Mouse (Mus musculus) forelimb bud, embryonic 11.5 days (tissue): ENCODE data around the gene Nup205.
A peak's percentile ranks its signal among the peaks of the same experiment; 100 is the strongest.

Experiments
- DNase-seq: peaks from one replicate; pipeline ENCODE4 v3.0.0-alpha.2; 2012; ENCODE audit warnings: low read depth, low spot score

The Nup205 gene

GRCm38 (mm10) chr6:35288114-35288761 lies 111.0 kb downstream of the Nup205 start:
- DNase-seq: no peak

GRCm38 (mm10) chr6:35288920-35289319 lies 111.7 kb downstream of the Nup205 start:
- peak; percentile 10 for DNase-seq

- DNase-seq: no peak
Measured at GRCm38 (mm10) chr6:35289676-35290075, 112.5 kb downstream of the Nup205 start.

GRCm38 (mm10) chr6:35294964-35295363 lies 117.7 kb downstream of the Nup205 start:
- no peak for DNase-seq

- DNase-seq: no peak
Measured at GRCm38 (mm10) chr6:35297001-35297400, 119.8 kb downstream of the Nup205 start.
